Mouse (Mus musculus) bone marrow, adult 2 months (tissue): Measurements from ENCODE around the gene She. TPM values are rescaled to one million over a fixed set of nuclear protein-coding genes. Genes with fewer than 3 reads are reported as not detected.

Experiments used
- H3K27ac ChIP-seq: fragments of 200-500 bp; 2 replicates; pipeline ENCODE4 v1.5.1; 2012; ENCODE audit warnings: low read depth, mild to moderate bottlenecking, control low read depth, inconsistent platforms, low read length; ENCODE audit not compliant: control insufficient read depth, poor library complexity, insufficient read depth
- H3K4me1 ChIP-seq: fragments of 200-500 bp; 2 replicates; pipeline ENCODE4 v1.6.1; 2011; ENCODE audit warnings: low read length; ENCODE audit not compliant: control insufficient read depth, insufficient read depth
- H3K4me3 ChIP-seq: fragments of 200-500 bp; replicated peaks from 2 replicates; pipeline ENCODE3; 2011; ENCODE audit warnings: mild to moderate bottlenecking, low read depth, low read length, control low read depth; ENCODE audit not compliant: control insufficient read depth
- CTCF ChIP-seq: fragments of 200-500 bp; IDR thresholded peaks from 2 replicates; pipeline ENCODE4 v1.5.1; 2011; ENCODE audit warnings: low read length, control low read depth; ENCODE audit not compliant: control insufficient read depth, insufficient read depth
- POLR2A ChIP-seq: fragments of 200-500 bp; IDR thresholded peaks from 2 replicates; pipeline ENCODE4 v1.6.1; 2011; ENCODE audit warnings: low read depth, mild to moderate bottlenecking, control low read depth, low read length, borderline replicate concordance; ENCODE audit not compliant: control insufficient read depth
- WGBS: fragments of 180-500 bp; shearing (Covaris S2); methylation state at CpG from one replicate; pipeline ENCODE4 v1.1.7; 2018; 5-methylcytosine and 5-hydroxymethylcytosine counted together
- polyA plus RNA-seq: library from polyadenylated mRNA; stranded (reverse); fragments of >200 nt; gene quantifications from 2 replicates; pipeline ENCODE4 v1.2.4, GENCODE M21; 2011; ENCODE audit warnings: low replicate concordance; ENCODE audit not compliant: missing spikeins, insufficient read depth, insufficient read length

The She gene
- polyA plus RNA-seq, 1 experiment = 1.7 TPM

GRCm38 (mm10) chr3:89807881-89808280, 23.3 kb upstream of the She start:
- H3K4me3 ChIP-seq = peak overlapping the region; percentile 25
- H3K27ac ChIP-seq = peak overlapping the region; percentile 67
- WGBS = 71% methylated on average over 5 of the region's 5 CpGs
- TF ChIP-seq CTCF = peak; percentile 7; the same call in 1 of the 2 replicates
- TF ChIP-seq POLR2A = no peak
- peaks cover 3% of the 10 kb centered on the region for H3K4me1 ChIP-seq

GRCm38 (mm10) chr3:89808638-89809037, 22.5 kb upstream of the She start:
- H3K4me1 ChIP-seq = peaks cover 3% of the 10 kb centered on the region
- WGBS = 71% methylated on average over 9 of the region's 9 CpGs
- TF ChIP-seq POLR2A (no peak), CTCF (no peak)
- H3K27ac ChIP-seq = peak overlapping the region; percentile 67
- peak overlapping the region; percentile 31 for H3K4me3 ChIP-seq

DNA sequence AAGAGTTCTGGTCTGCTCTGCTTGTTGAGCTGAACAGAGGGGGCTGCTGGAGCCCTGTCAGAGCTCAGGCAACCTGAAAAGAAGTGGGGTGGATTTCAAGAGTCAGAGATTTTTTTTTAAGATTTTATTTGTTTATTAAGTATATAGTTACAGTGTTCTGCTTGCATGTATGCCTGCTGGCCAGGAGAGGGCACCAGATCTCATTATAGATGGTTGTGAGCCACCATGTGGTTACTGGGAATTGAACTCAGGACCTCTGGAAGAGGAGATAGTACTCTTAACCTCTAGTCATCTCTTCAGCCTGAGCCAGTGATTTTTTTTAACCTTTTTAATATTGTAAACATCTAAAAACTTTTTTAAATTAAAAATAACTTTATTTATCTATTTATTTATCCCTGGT, 20.3 kb upstream of the She start:
- no peak overlapping the region for H3K27ac ChIP-seq
- H3K4me3 ChIP-seq = no peak overlapping the region
- TF ChIP-seq CTCF (no peak), POLR2A (no peak)
- H3K4me1 ChIP-seq = peaks cover 3% of the 10 kb centered on the region

GRCm38 (mm10) chr3:89812166-89812565, 19.0 kb upstream of the She start:
- Histone ChIP-seq H3K4me3 (no peak overlapping the region), H3K27ac (no peak overlapping the region), H3K4me1 (peaks cover 3% of the 10 kb centered on the region)
- TF ChIP-seq CTCF = no peak
- TF ChIP-seq POLR2A = no peak
- WGBS = 68% methylated on average over 3 of the region's 3 CpGs

DNA sequence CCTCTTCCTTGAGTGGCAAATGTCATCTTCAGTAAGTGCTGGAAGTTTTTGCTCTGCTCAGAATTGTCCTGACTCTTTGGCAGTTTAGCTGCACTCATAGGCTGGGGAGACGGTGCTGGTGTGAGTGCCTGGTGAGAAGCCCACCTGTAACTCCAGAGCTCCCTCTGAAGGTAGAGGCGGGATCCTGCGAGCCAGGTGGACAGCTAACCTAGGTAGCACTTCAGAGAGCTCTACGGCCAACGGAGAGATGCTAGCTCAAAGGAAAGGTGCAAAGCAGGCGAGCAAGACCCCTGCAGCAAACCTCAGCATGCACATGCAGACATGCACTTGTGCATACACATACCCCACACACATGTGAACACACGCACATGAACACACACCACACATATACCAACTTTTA, 17.1 kb upstream of the She start:
- no peak for TF ChIP-seq CTCF
- no peak for TF ChIP-seq POLR2A
- no peak overlapping the region for H3K27ac ChIP-seq
- 85% methylated on average over 7 of the region's 7 CpGs for WGBS
- no peaks in the 10 kb centered on the region for H3K4me1 ChIP-seq
- H3K4me3 ChIP-seq = no peak overlapping the region

GRCm38 (mm10) chr3:89817056-89817455, 14.1 kb upstream of the She start:
- no peak overlapping the region for H3K27ac ChIP-seq
- TF ChIP-seq CTCF = peak; percentile 57; the same call in 1 of the 2 replicates
- no peak for TF ChIP-seq POLR2A
- no peak overlapping the region for H3K4me3 ChIP-seq
- 65% methylated on average over 4 of the region's 4 CpGs for WGBS
- no peaks in the 10 kb centered on the region; the same call in 1 of the 2 replicates for H3K4me1 ChIP-seq

- no peak overlapping the region for H3K4me3 ChIP-seq
- H3K27ac ChIP-seq = no peak overlapping the region
- TF ChIP-seq CTCF = no peak
- TF ChIP-seq POLR2A = no peak
- H3K4me1 ChIP-seq = no peaks in the 10 kb centered on the region; the same call in 1 of the 2 replicates
- WGBS = 82% methylated on average over 3 of the region's 3 CpGs
These were observed 12.6 kb upstream of the She start for GRCm38 (mm10) chr3:89818605-89819004.

- WGBS = 8% methylated on average over 7 of the region's 7 CpGs
- Histone ChIP-seq H3K4me3 (no peak overlapping the region), H3K4me1 (no peaks in the 10 kb centered on the region; the same call in 1 of the 2 replicates), H3K27ac (no peak overlapping the region)
- TF ChIP-seq POLR2A (no peak), CTCF (no peak)
These were observed 11.3 kb upstream of the She start for GRCm38 (mm10) chr3:89819897-89820296.
